Mouse (Mus musculus): Measurements from ENCODE around the gene AL607142.1. TPM values are rescaled to one million over a fixed set of nuclear protein-coding genes. Genes with fewer than 3 reads are reported as not detected.

AL607142.1 gene
- total and polyA plus RNA-seq, 2 experiments from 2014 or later, result not detected

GRCm38 (mm10) chr4:120071842-120072507, 7.2 kb downstream of the AL607142.1 start:
- no peaks in the 10 kb centered on the region for H3K36me3 ChIP-seq (ENCODE audit: insufficient read depth, low read length)
- no peak overlapping the region for H3K9ac ChIP-seq (replicated peaks; ENCODE audit: low read length, poor library complexity, severe bottlenecking)
- no peak overlapping the region for H3K4me3 ChIP-seq (ENCODE audit: low read depth, low read length)
- WGBS, result 55% methylated on average over 15 of the region's 15 CpGs
- no peak overlapping the region for H3K4me2 ChIP-seq (ENCODE audit: low read depth, low read length, poor library complexity, severe bottlenecking)
- H3K4me1 ChIP-seq (ENCODE audit: insufficient read depth, low read length), result no peaks in the 10 kb centered on the region
- no peak for TF ChIP-seq CTCF (IDR thresholded peaks at IDR 0.05)
- ATAC-seq (ENCODE audit: low FRiP score) (no peak), DNase-seq (ENCODE audit: low spot score) (no peak)
- H3K9me3 ChIP-seq (ENCODE audit: low read length), result no peaks in the 10 kb centered on the region
- H3K27me3 ChIP-seq (ENCODE audit: insufficient read depth, low read length), result no peaks in the 10 kb centered on the region
- no peak overlapping the region for H3K27ac ChIP-seq (ENCODE audit: low read depth, low read length)

GRCm38 (mm10) chr4:120074061-120074460, 9.3 kb downstream of the AL607142.1 start:
- H3K9me3 ChIP-seq (ENCODE audit: low read length), result no peaks in the 10 kb centered on the region
- no peak for TF ChIP-seq CTCF (IDR thresholded peaks at IDR 0.05)
- H3K27me3 ChIP-seq (ENCODE audit: insufficient read depth, low read length), result no peaks in the 10 kb centered on the region
- H3K4me3 ChIP-seq (ENCODE audit: low read depth, low read length), result no peak overlapping the region
- no peaks in the 10 kb centered on the region for H3K4me1 ChIP-seq (ENCODE audit: insufficient read depth, low read length)
- DNase-seq (ENCODE audit: low spot score) (peak; percentile 76), ATAC-seq (ENCODE audit: low FRiP score) (peak; percentile 74)
- WGBS, result 50% methylated on average over 5 of the region's 5 CpGs
- no peak overlapping the region for H3K4me2 ChIP-seq (ENCODE audit: low read depth, low read length, poor library complexity, severe bottlenecking)
- H3K9ac ChIP-seq (replicated peaks; ENCODE audit: low read length, poor library complexity, severe bottlenecking), result no peak overlapping the region
- H3K27ac ChIP-seq (ENCODE audit: low read depth, low read length), result peak overlapping the region; percentile 26; the same call in 1 of the 2 replicates
- H3K36me3 ChIP-seq (ENCODE audit: insufficient read depth, low read length), result no peaks in the 10 kb centered on the region

- TF ChIP-seq CTCF (IDR thresholded peaks at IDR 0.05), result no peak
- H3K4me2 ChIP-seq (ENCODE audit: low read depth, low read length, poor library complexity, severe bottlenecking), result no peak overlapping the region
- H3K4me1 ChIP-seq (ENCODE audit: insufficient read depth, low read length), result no peaks in the 10 kb centered on the region
- no peak overlapping the region for H3K27ac ChIP-seq (ENCODE audit: low read depth, low read length)
- no peaks in the 10 kb centered on the region for H3K27me3 ChIP-seq (ENCODE audit: insufficient read depth, low read length)
- DNase-seq (ENCODE audit: low spot score) (no peak), ATAC-seq (ENCODE audit: low FRiP score) (no peak)
- H3K9ac ChIP-seq (replicated peaks; ENCODE audit: low read length, poor library complexity, severe bottlenecking), result no peak overlapping the region
- H3K4me3 ChIP-seq (ENCODE audit: low read depth, low read length), result no peak overlapping the region
- no peaks in the 10 kb centered on the region for H3K36me3 ChIP-seq (ENCODE audit: insufficient read depth, low read length)
- 89% methylated on average over 8 of the region's 8 CpGs for WGBS
- no peaks in the 10 kb centered on the region for H3K9me3 ChIP-seq (ENCODE audit: low read length)
Measured at GRCm38 (mm10) chr4:120077322-120077721, 12.5 kb downstream of the AL607142.1 start.

- Histone ChIP-seq H3K4me3 (ENCODE audit: low read depth, low read length) (no peak overlapping the region), H3K4me2 (ENCODE audit: low read depth, low read length, poor library complexity, severe bottlenecking) (no peak overlapping the region), H3K27me3 (ENCODE audit: insufficient read depth, low read length) (no peaks in the 10 kb centered on the region), H3K9ac (replicated peaks; ENCODE audit: low read length, poor library complexity, severe bottlenecking) (no peak overlapping the region), H3K4me1 (ENCODE audit: insufficient read depth, low read length) (no peaks in the 10 kb centered on the region), H3K36me3 (ENCODE audit: insufficient read depth, low read length) (no peaks in the 10 kb centered on the region), H3K27ac (ENCODE audit: low read depth, low read length) (no peak overlapping the region), H3K9me3 (ENCODE audit: low read length) (no peaks in the 10 kb centered on the region)
- TF ChIP-seq CTCF (IDR thresholded peaks at IDR 0.05), result no peak
- WGBS, result 85% methylated on average over 5 of the region's 5 CpGs
- DNase-seq (ENCODE audit: low spot score), result no peak
- no peak for ATAC-seq (ENCODE audit: low FRiP score)
Measured at GRCm38 (mm10) chr4:120082527-120082926, 17.7 kb downstream of the AL607142.1 start.

GRCm38 (mm10) chr4:120083700-120084099, 18.9 kb downstream of the AL607142.1 start:
- Histone ChIP-seq H3K9ac (replicated peaks; ENCODE audit: low read length, poor library complexity, severe bottlenecking) (no peak overlapping the region), H3K4me3 (ENCODE audit: low read depth, low read length) (no peak overlapping the region), H3K27me3 (ENCODE audit: insufficient read depth, low read length) (no peaks in the 10 kb centered on the region), H3K9me3 (ENCODE audit: low read length) (no peaks in the 10 kb centered on the region), H3K27ac (ENCODE audit: low read depth, low read length) (no peak overlapping the region), H3K4me2 (ENCODE audit: low read depth, low read length, poor library complexity, severe bottlenecking) (no peak overlapping the region), H3K4me1 (ENCODE audit: insufficient read depth, low read length) (no peaks in the 10 kb centered on the region), H3K36me3 (ENCODE audit: insufficient read depth, low read length) (no peaks in the 10 kb centered on the region)
- WGBS, result 81% methylated on average over 3 of the region's 3 CpGs
- no peak for TF ChIP-seq CTCF (IDR thresholded peaks at IDR 0.05)
- ATAC-seq (ENCODE audit: low FRiP score), result no peak
- DNase-seq (ENCODE audit: low spot score), result no peak

GRCm38 (mm10) chr4:120089536-120089935, 24.7 kb downstream of the AL607142.1 start:
- no peak overlapping the region for H3K4me2 ChIP-seq (ENCODE audit: low read depth, low read length, poor library complexity, severe bottlenecking)
- no peak overlapping the region for H3K9ac ChIP-seq (replicated peaks; ENCODE audit: low read length, poor library complexity, severe bottlenecking)
- TF ChIP-seq CTCF (IDR thresholded peaks at IDR 0.05), result no peak
- no peaks in the 10 kb centered on the region for H3K9me3 ChIP-seq (ENCODE audit: low read length)
- no peak overlapping the region for H3K4me3 ChIP-seq (ENCODE audit: low read depth, low read length)
- WGBS, result 78% methylated on average over 8 of the region's 8 CpGs
- H3K36me3 ChIP-seq (ENCODE audit: insufficient read depth, low read length), result no peaks in the 10 kb centered on the region
- H3K27me3 ChIP-seq (ENCODE audit: insufficient read depth, low read length), result no peaks in the 10 kb centered on the region
- H3K4me1 ChIP-seq (ENCODE audit: insufficient read depth, low read length), result no peaks in the 10 kb centered on the region
- DNase-seq (ENCODE audit: low spot score) (no peak), ATAC-seq (ENCODE audit: low FRiP score) (no peak)
- no peak overlapping the region for H3K27ac ChIP-seq (ENCODE audit: low read depth, low read length)

Measured in midbrain, postnatal 0 days (tissue).